Mouse (Mus musculus) bone marrow macrophage, adult 2 months (primary cell): ENCODE data around the gene Rcc1l.

Source experiments
- CTCF ChIP-seq: IDR thresholded peaks from 2 replicates; pipeline ENCODE4 v1.5.1; 2012; ENCODE audit warnings: low read depth, mild to moderate bottlenecking, low read length, moderate library complexity
- POLR2A ChIP-seq: IDR thresholded peaks from 2 replicates; pipeline ENCODE4 v1.6.1; 2012; ENCODE audit warnings: mild to moderate bottlenecking, low read depth, low read length, borderline replicate concordance

- TF ChIP-seq CTCF: peak; percentile 87
- TF ChIP-seq POLR2A: no peak
Observed at GRCm38 (mm10) chr5:134173206-134173605, 3.4 kb downstream of the Rcc1l start.
